Mouse (Mus musculus): ENCODE measurements at regions not wholly inside any gene's neighbourhood (a gene's known extent, or its start where the extent isn't known, plus 50 kb on each side); places are given as distances from the start of the nearest gene placed in this dataset.

GRCm38 (mm10) chr13:3708896-3709631 lies 75.2 kb downstream of the Asb13 start:
- peak; percentile 26 for DNase-seq

Data from heart, postnatal 4 days (tissue).